Mouse (Mus musculus) E14TG2a.4 (cell line): ENCODE data around the gene Mfsd6l.

Experiments
- CTCF ChIP-seq: conservative IDR thresholded peaks from 2 replicates; pipeline ENCODE4 v1.5.1; 2014; ENCODE audit warnings: low read length
- NANOG ChIP-seq: IDR thresholded peaks from 2 replicates; pipeline ENCODE4 v1.6.1; 2014; ENCODE audit warnings: borderline replicate concordance, low read length, mixed read lengths
- POU5F1 ChIP-seq: IDR thresholded peaks from 2 replicates; pipeline ENCODE4 v1.6.1; 2014; ENCODE audit warnings: low read length, borderline replicate concordance

DNA sequence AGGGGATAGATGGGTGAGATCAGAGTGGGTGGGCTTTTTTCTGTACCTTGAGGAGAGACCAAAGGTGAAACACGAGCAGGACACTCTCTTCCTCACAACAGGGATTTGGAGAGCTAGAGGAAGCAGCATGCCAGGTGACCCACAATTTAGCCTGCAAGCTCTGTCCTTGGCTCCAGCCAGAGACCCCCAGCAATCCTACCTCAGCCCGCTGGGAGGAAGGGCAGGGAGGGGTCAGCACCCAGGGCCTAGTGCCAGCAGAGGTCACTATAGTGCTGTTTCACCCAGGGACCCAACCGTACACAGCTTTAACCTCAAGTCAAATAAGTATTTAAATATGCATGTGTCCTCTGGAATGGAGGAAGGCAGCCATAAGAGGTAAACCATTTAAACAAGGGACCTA, 29.9 kb downstream of the Mfsd6l start:
- no peak for TF ChIP-seq CTCF
- TF ChIP-seq POU5F1: no peak
- no peak for TF ChIP-seq NANOG
